Mouse (Mus musculus): ENCODE measurements at regions not wholly inside any gene's neighbourhood (a gene's known extent, or its start where the extent isn't known, plus 50 kb on each side); places are given as distances from the start of the nearest gene placed in this dataset.
A peak's percentile ranks its signal among the peaks of the same experiment; 100 is the strongest.

DNA sequence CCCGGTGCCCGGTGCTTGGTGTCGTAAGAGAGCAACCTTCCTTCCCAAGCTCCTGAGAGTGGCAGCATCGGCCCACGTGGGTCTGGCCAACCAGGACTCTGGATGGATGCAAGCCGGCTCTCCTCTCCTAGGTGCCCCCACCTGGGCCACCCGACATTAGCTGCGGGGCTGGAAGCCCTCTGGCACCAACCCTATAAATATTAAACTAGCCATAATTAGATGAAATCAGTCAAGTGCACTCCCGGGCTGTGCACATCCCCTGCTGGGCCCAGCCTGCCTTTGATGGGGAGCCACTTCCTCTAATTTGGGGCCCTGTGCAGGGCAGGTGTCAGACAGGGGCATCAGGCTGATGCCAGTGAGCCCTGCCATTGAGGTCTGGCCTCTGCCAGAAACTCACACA lies 130.8 kb downstream of the Cryba4 start:
- Histone ChIP-seq H3K4me3 (ENCODE audit: low read depth, low read length) (no peak overlapping the region), H3K4me2 (no peak overlapping the region), H3K4me1 (ENCODE audit: control insufficient read depth, insufficient read depth, low read length) (0 out of 2 replicates have a peak, but pooled peaks cover 2% of the 10 kb centered on the region), H3K9ac (ENCODE audit: low read length) (no peak overlapping the region), H3K9me3 (ENCODE audit: control insufficient read depth, low read length) (no peaks in the 10 kb centered on the region), H3K36me3 (ENCODE audit: control insufficient read depth, insufficient read depth, low read length) (no peaks in the 10 kb centered on the region), H3K27ac (ENCODE audit: low read depth, low read length) (no peak overlapping the region), H3K27me3 (ENCODE audit: control insufficient read depth, insufficient read depth, low read length) (no peaks in the 10 kb centered on the region)
- no peak for ATAC-seq (ENCODE audit: low FRiP score)
- 82% methylated on average over 9 of the region's 9 CpGs for WGBS
- DNase-seq (ENCODE audit: low spot score, missing footprints), result no peak

GRCm38 (mm10) chr5:112122581-112122980 lies 129.7 kb downstream of the Cryba4 start:
- 14% methylated on average over 5 of the region's 5 CpGs for WGBS
- Histone ChIP-seq H3K9ac (ENCODE audit: low read length) (no peak overlapping the region), H3K9me3 (ENCODE audit: control insufficient read depth, low read length) (no peaks in the 10 kb centered on the region), H3K27ac (ENCODE audit: low read depth, low read length) (no peak overlapping the region), H3K27me3 (ENCODE audit: control insufficient read depth, insufficient read depth, low read length) (no peaks in the 10 kb centered on the region), H3K4me2 (no peak overlapping the region), H3K4me1 (ENCODE audit: control insufficient read depth, insufficient read depth, low read length) (0 out of 2 replicates have a peak, but pooled peaks cover 2% of the 10 kb centered on the region), H3K36me3 (ENCODE audit: control insufficient read depth, insufficient read depth, low read length) (no peaks in the 10 kb centered on the region), H3K4me3 (ENCODE audit: low read depth, low read length) (no peak overlapping the region)
- peak; percentile 86 for DNase-seq (ENCODE audit: low spot score, missing footprints)
- no peak for ATAC-seq (ENCODE audit: low FRiP score)

DNA sequence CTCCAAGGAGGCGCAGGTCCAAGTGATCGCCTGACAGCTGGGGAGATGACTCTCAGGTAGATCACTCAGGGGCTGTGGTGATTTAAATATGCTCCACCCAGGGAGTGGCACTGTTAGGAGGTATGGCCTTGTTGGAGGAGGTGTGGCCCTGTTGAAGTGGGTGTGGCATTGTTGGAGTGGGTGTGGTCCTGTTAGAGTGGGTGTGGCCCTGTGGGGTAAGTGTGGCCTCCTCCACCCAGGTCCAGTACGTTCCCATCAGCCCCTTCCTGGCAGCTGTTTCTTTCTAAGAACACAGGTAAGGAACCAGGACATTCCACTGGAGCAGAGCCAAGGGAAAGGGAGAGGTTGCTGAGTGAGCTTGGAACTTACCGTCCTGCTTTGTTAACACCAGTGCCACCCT lies 125.1 kb downstream of the Cryba4 start:
- H3K4me1 ChIP-seq (ENCODE audit: control insufficient read depth, insufficient read depth, low read length), result no peaks in the 10 kb centered on the region
- whole genome bisulfite sequencing, result 85% methylated on average over 4 of the region's 4 CpGs
- H3K27me3 ChIP-seq (ENCODE audit: control insufficient read depth, insufficient read depth, low read length), result no peaks in the 10 kb centered on the region
- DNase-seq (ENCODE audit: low spot score, missing footprints) (no peak), ATAC-seq (ENCODE audit: low FRiP score) (no peak)
- no peak overlapping the region for H3K27ac ChIP-seq (ENCODE audit: low read depth, low read length)
- no peak overlapping the region for H3K4me2 ChIP-seq
- no peaks in the 10 kb centered on the region for H3K9me3 ChIP-seq (ENCODE audit: control insufficient read depth, low read length)
- no peak overlapping the region for H3K4me3 ChIP-seq (ENCODE audit: low read depth, low read length)
- no peak overlapping the region for H3K9ac ChIP-seq (ENCODE audit: low read length)
- H3K36me3 ChIP-seq (ENCODE audit: control insufficient read depth, insufficient read depth, low read length), result no peaks in the 10 kb centered on the region

DNA sequence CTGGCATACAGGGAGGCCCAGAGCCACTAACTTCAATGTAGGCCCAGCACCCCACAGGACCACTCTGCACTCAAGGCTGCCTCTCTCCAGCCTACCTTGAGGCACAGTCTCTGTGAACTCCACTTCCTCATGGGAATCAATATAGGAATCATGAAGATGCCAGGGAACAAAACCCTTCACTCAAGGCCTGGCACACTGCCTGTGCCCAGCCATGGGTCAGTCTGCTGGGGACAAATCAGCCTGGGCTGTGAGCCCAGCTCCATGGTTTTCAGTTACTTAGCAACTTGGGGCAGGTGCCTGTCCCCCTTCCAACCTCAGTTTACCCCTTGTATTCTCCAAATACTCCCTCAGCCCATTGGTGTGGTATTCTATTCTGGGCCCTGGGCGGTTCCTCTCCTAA lies 119.6 kb downstream of the Cryba4 start:
- 90% methylated on average over 1 of the region's 1 CpGs for WGBS
- Histone ChIP-seq H3K36me3 (ENCODE audit: control insufficient read depth, insufficient read depth, low read length) (no peaks in the 10 kb centered on the region), H3K4me1 (ENCODE audit: control insufficient read depth, insufficient read depth, low read length) (peaks cover 6% of the 10 kb centered on the region), H3K4me2 (no peak overlapping the region), H3K4me3 (ENCODE audit: low read depth, low read length) (no peak overlapping the region), H3K27ac (ENCODE audit: low read depth, low read length) (no peak overlapping the region), H3K9me3 (ENCODE audit: control insufficient read depth, low read length) (no peaks in the 10 kb centered on the region), H3K9ac (ENCODE audit: low read length) (no peak overlapping the region), H3K27me3 (ENCODE audit: control insufficient read depth, insufficient read depth, low read length) (no peaks in the 10 kb centered on the region)
- ATAC-seq (ENCODE audit: low FRiP score) (no peak), DNase-seq (ENCODE audit: low spot score, missing footprints) (no peak)

DNA sequence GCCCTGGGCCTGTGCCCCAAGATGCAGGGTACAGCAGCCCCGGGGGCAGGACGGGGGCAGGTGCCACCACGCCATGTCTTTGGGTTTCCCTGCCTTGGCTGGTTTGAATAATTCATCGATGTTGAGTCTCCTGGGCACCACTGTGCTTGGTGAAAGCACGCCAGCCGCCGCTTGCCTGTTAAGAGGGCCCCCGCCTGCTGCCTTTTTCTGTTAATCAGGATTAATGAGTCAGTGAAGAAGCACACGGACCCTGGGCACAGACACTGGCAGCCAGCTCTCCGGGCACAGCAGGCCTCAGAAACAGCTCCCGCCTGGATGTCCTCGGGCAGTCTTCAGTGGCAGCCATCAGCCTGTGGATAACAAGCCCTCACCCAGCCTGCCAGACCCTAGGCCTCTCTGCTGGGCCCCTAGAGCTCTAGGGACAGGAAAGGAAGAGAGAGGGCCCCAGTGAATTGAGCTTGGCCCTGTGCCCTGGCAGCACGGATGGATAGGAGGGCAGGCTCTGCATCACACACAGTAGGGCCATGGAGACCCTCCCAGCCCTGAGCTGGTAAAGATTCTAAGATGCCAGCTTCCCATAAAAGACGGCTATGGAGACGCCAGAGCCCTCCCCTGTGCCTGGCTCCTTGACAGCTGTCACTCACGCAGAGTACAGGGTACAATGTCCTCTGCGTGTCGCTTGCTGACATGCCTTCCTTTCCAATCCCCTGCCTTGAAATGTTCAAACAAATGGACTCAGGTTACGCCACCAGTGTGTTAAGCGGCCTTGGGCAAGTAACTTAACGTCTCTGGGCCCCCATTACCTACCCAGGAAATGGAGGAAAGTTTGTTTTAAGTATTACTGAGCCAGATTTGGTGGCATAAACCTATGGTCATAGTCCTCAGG lies 118.4 kb downstream of the Cryba4 start:
- H3K4me2 ChIP-seq, result no peak overlapping the region
- H3K4me3 ChIP-seq (ENCODE audit: low read depth, low read length), result no peak overlapping the region
- H3K36me3 ChIP-seq (ENCODE audit: control insufficient read depth, insufficient read depth, low read length), result no peaks in the 10 kb centered on the region
- WGBS, result 75% methylated on average over 21 of the region's 21 CpGs
- no peaks in the 10 kb centered on the region for H3K9me3 ChIP-seq (ENCODE audit: control insufficient read depth, low read length)
- H3K27me3 ChIP-seq (ENCODE audit: control insufficient read depth, insufficient read depth, low read length), result no peaks in the 10 kb centered on the region
- no peak for DNase-seq (ENCODE audit: low spot score, missing footprints)
- 0 out of 2 replicates have a peak overlapping the region, but pooled peaks have one; percentile 16 for H3K9ac ChIP-seq (ENCODE audit: low read length)
- 0 out of 2 replicates have a peak, but pooled peaks have one; percentile 11 for ATAC-seq (ENCODE audit: low FRiP score)
- H3K27ac ChIP-seq (ENCODE audit: low read depth, low read length), result no peak overlapping the region
- peaks cover 6% of the 10 kb centered on the region for H3K4me1 ChIP-seq (ENCODE audit: control insufficient read depth, insufficient read depth, low read length)

GRCm38 (mm10) chr5:112136646-112137045 lies 115.7 kb downstream of the Cryba4 start:
- Histone ChIP-seq H3K4me2 (no peak overlapping the region), H3K27ac (ENCODE audit: low read depth, low read length) (no peak overlapping the region), H3K9me3 (ENCODE audit: control insufficient read depth, low read length) (no peaks in the 10 kb centered on the region), H3K36me3 (ENCODE audit: control insufficient read depth, insufficient read depth, low read length) (no peaks in the 10 kb centered on the region), H3K27me3 (ENCODE audit: control insufficient read depth, insufficient read depth, low read length) (no peaks in the 10 kb centered on the region), H3K4me3 (ENCODE audit: low read depth, low read length) (no peak overlapping the region), H3K9ac (ENCODE audit: low read length) (no peak overlapping the region), H3K4me1 (ENCODE audit: control insufficient read depth, insufficient read depth, low read length) (peaks cover 6% of the 10 kb centered on the region)
- ATAC-seq (ENCODE audit: low FRiP score), result no peak
- no peak for DNase-seq (ENCODE audit: low spot score, missing footprints)
- WGBS, result 50% methylated on average over 10 of the region's 14 CpGs

DNA sequence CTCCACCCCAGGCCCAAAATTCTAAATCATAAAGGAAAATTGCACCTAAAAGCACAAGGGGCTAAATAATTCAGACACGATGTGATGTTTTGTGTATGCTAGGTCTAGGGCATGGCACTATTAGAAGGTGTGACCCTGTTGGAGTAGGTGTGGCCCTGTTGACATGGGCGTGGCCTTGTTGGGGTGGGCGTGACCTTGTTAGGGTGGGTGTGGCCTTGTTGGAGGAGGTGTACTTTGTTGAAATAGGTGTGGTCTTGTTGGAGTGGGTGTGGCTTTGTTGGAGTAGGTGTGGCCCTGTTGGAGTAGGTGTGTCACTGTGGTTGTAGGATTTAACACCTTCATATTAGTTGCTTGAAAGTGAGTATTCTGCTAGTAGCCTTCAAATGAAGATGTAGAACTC lies 114.1 kb downstream of the Cryba4 start:
- WGBS, result 85% methylated on average over 3 of the region's 3 CpGs
- no peak for ATAC-seq (ENCODE audit: low FRiP score)
- no peaks in the 10 kb centered on the region for H3K36me3 ChIP-seq (ENCODE audit: control insufficient read depth, insufficient read depth, low read length)
- no peaks in the 10 kb centered on the region for H3K9me3 ChIP-seq (ENCODE audit: control insufficient read depth, low read length)
- DNase-seq (ENCODE audit: low spot score, missing footprints), result no peak
- no peak overlapping the region for H3K4me3 ChIP-seq (ENCODE audit: low read depth, low read length)
- H3K27me3 ChIP-seq (ENCODE audit: control insufficient read depth, insufficient read depth, low read length), result no peaks in the 10 kb centered on the region
- no peak overlapping the region for H3K9ac ChIP-seq (ENCODE audit: low read length)
- H3K4me2 ChIP-seq, result no peak overlapping the region
- no peak overlapping the region for H3K27ac ChIP-seq (ENCODE audit: low read depth, low read length)
- H3K4me1 ChIP-seq (ENCODE audit: control insufficient read depth, insufficient read depth, low read length), result peaks cover 6% of the 10 kb centered on the region

DNA sequence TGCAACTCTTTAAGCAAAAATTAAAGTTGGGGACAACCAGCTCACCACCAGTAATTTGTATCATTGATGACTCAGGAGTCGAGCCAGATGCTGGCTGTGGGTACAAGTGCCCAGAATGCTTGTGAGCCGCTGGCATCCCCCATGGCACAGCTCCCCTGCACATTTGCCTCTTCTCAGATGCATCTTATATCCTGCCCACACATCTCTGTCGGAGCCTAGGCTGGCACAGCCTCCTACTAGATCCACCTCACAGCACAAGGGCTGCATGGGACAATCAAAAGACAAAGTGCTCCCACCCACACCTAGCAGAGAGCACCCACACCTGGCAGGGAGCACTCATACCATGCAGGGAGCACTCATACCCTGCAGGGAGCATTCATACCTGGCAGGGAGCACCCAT lies 109.6 kb downstream of the Cryba4 start:
- no peaks in the 10 kb centered on the region for H3K9me3 ChIP-seq (ENCODE audit: control insufficient read depth, low read length)
- no peak overlapping the region for H3K4me3 ChIP-seq (ENCODE audit: low read depth, low read length)
- H3K4me2 ChIP-seq, result no peak overlapping the region
- H3K4me1 ChIP-seq (ENCODE audit: control insufficient read depth, insufficient read depth, low read length), result no peaks in the 10 kb centered on the region
- ATAC-seq (ENCODE audit: low FRiP score) (no peak), DNase-seq (ENCODE audit: low spot score, missing footprints) (no peak)
- H3K27ac ChIP-seq (ENCODE audit: low read depth, low read length), result no peak overlapping the region
- no peaks in the 10 kb centered on the region for H3K27me3 ChIP-seq (ENCODE audit: control insufficient read depth, insufficient read depth, low read length)
- H3K9ac ChIP-seq (ENCODE audit: low read length), result no peak overlapping the region
- no peaks in the 10 kb centered on the region for H3K36me3 ChIP-seq (ENCODE audit: control insufficient read depth, insufficient read depth, low read length)
- 83% methylated on average over 3 of the region's 3 CpGs for WGBS

GRCm38 (mm10) chr5:112143993-112144621 lies 108.2 kb downstream of the Cryba4 start:
- no peak overlapping the region for H3K27ac ChIP-seq (ENCODE audit: low read depth, low read length)
- no peak overlapping the region for H3K4me2 ChIP-seq
- no peak for ATAC-seq (ENCODE audit: low FRiP score)
- no peaks in the 10 kb centered on the region for H3K9me3 ChIP-seq (ENCODE audit: control insufficient read depth, low read length)
- no peaks in the 10 kb centered on the region for H3K36me3 ChIP-seq (ENCODE audit: control insufficient read depth, insufficient read depth, low read length)
- no peaks in the 10 kb centered on the region for H3K27me3 ChIP-seq (ENCODE audit: control insufficient read depth, insufficient read depth, low read length)
- no peak overlapping the region for H3K4me3 ChIP-seq (ENCODE audit: low read depth, low read length)
- no peak overlapping the region for H3K9ac ChIP-seq (ENCODE audit: low read length)
- no peak for DNase-seq (ENCODE audit: low spot score, missing footprints)
- H3K4me1 ChIP-seq (ENCODE audit: control insufficient read depth, insufficient read depth, low read length), result no peaks in the 10 kb centered on the region
- WGBS, result 89% methylated on average over 16 of the region's 16 CpGs
